Mouse (Mus musculus) frontal cortex, postnatal 14 days (tissue): ENCODE data around the gene Tgfb1.
A peak's percentile ranks its signal among the peaks of the same experiment; 100 is the strongest.

Experiments
- DNase-seq, 2 experiments: peaks; one replicate each; pipeline ENCODE4 v3.0.0; 2022; ENCODE audit warnings: low spot score in 2 of 2

Gene Tgfb1

DNA sequence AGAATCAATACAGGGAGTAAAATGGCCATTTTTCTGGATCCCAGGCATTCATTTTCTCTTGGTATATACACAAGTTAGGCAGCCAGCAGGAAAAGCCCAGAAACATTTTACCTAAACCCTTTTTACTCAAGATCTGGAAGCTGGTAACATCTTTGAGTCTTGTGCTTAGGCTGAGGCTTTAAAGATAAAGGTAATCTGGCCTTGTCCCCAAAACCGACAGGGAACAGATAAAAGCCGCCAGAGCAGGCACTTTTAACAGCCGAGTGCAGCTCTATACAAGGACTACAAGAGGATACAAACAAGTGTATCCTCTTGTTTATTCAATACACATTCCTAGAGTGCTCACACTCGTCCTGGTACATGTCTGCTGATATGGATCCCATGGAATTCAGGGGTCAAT is 48.2 kb downstream of the Tgfb1 start:
- DNase-seq: no peak

DNA sequence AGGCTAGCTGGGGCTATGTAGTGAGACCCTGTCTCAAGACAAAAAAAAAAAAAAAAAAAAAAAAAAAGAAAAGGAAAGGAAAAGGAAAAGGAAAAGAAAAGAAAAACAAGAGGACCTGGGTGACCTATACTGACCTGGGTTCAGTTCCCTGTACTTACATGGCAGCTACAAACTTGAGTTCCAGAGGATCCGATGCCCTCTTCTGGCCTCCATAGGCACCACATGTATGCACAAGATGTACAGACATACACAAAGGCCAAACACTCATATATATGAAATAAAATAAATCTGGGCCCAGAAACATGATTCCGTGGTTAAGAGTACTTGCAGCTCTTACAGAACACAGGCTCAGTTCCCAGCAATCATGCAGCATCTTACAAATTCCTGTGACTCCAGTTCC is 50.1 kb downstream of the Tgfb1 start:
- no peak for DNase-seq

DNA sequence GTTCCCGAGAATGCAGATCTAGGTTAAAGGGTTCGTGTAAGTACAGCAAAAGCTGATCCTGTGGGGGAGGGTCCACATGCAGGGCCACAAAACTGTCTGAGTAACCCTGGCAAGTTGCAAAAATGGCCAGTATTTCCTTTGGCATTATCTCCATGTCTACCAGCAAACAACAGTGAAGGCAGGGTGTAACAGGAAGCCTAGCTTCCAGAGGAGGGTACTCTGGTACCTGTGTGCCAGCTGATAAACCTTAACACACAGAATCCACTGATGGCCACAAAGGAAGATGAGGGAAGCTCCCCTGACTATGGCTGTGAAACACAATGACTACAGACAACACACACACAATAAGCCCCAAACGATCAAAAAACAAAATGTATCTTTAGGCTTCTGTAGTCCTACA is 51.5 kb downstream of the Tgfb1 start:
- DNase-seq: no peak

DNA sequence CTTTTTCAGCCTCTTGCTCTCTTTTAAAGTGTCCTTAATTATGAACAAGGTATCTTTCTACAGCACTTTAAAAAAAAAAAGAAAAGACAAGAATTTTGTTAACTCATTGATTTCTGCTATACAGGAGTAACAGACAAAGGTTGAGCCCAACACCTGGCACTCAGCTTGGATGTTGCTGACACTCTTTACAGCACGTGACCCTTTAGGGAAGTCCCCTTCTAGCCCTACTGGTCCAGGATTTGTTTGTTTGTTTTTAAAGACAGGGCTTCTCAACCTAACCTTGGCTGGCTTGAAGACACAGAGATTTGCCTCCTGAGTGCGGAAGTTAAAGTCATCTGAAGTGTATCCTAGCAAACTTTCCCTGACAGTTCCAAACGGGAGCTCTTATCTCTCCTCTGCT is 60.0 kb downstream of the Tgfb1 start:
- no peak for DNase-seq

DNA sequence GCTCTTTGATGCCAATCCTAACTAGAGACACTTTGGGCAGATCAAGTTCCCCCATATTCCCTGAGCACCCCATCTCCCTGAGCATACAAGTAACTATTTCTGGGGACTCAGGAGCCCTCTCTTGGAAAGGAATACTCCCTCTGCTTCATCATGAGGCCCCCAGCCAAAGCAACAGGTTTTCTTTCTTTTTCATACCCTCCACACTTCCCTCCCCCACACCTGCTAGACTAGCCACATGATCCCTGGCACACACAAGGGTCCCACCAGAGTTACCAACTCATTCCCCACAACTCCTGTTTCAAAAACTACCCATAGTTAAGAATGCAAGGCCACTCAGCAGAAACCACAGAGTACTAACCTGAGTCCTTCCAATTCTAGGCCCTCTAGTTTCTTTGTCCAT is 66.3 kb downstream of the Tgfb1 start:
- no peak for DNase-seq

- peak in 1 of 2 experiments; percentile 44 for DNase-seq
Measured at GRCm38 (mm10) chr7:25753643-25754438, 67.0 kb downstream of the Tgfb1 start.

GRCm38 (mm10) chr7:25754439-25754737 is 67.6 kb downstream of the Tgfb1 start:
- DNase-seq: no peak
